Mouse (Mus musculus) small intestine, adult 2 months (tissue): ENCODE data around the gene Olfr165. TPM values are rescaled to one million over a fixed set of nuclear protein-coding genes. Genes with fewer than 3 reads are reported as not detected.
"Not testable (repeated sequence)": the region's sequence is repeated elsewhere in the genome, so short reads cannot be mapped to it uniquely, and the experiment has no call there.

Source experiments
- H3K27ac ChIP-seq: fragments of 200-500 bp; 2 replicates; pipeline ENCODE4 v1.5.1; 2012; ENCODE audit warnings: low read depth, low read length, control low read depth, inconsistent platforms; ENCODE audit not compliant: insufficient read depth
- H3K27me3 ChIP-seq: fragments of 200-500 bp; 2 replicates; pipeline ENCODE4 v1.6.1; 2012; ENCODE audit warnings: mild to moderate bottlenecking, moderate library complexity, low read length, inconsistent platforms; ENCODE audit not compliant: control insufficient read depth, insufficient read depth
- H3K36me3 ChIP-seq: fragments of 200-500 bp; 2 replicates; pipeline ENCODE4 v1.6.1; 2012; ENCODE audit warnings: mild to moderate bottlenecking, low read length, control low read depth, inconsistent platforms; ENCODE audit not compliant: control insufficient read depth, insufficient read depth
- H3K4me1 ChIP-seq: fragments of 200-500 bp; 2 replicates; pipeline ENCODE4 v1.6.1; 2012; ENCODE audit warnings: low read length, inconsistent platforms, mixed read lengths; ENCODE audit not compliant: control insufficient read depth, insufficient read depth, insufficient read length
- H3K4me3 ChIP-seq: fragments of 200-500 bp; 2 replicates; pipeline ENCODE4 v1.5.1; 2012; ENCODE audit warnings: low read depth, mild to moderate bottlenecking, control low read depth, inconsistent platforms, low read length, moderate library complexity
- CTCF ChIP-seq: fragments of 200-500 bp; IDR thresholded peaks from 2 replicates; pipeline ENCODE4 v1.5.1; 2012; ENCODE audit warnings: low read depth, mild to moderate bottlenecking, control low read depth, inconsistent platforms, low read length, moderate library complexity, mixed read lengths; ENCODE audit not compliant: insufficient replicate concordance, insufficient read length; ENCODE audit errors: extremely low read depth
- POLR2A ChIP-seq: fragments of 200-500 bp; IDR thresholded peaks from 2 replicates; pipeline ENCODE4 v1.6.1; 2012; ENCODE audit warnings: low read depth, mild to moderate bottlenecking, control low read depth, inconsistent platforms, low read length, moderate library complexity
- WGBS: fragments of 180-500 bp; shearing (Covaris S2); methylation state at CpG from one replicate; pipeline ENCODE4 v1.1.7; 2018; 5-methylcytosine and 5-hydroxymethylcytosine counted together
- polyA plus RNA-seq: library from polyadenylated mRNA; depleted of rRNA; stranded (reverse); fragments of >200 nt; gene quantifications from 2 replicates; pipeline ENCODE4 v1.2.3, GENCODE M21; 2012; rRNA removed

Olfr165 gene
- polyA plus RNA-seq: 0.90 and 7.1 TPM in 2 replicates

DNA sequence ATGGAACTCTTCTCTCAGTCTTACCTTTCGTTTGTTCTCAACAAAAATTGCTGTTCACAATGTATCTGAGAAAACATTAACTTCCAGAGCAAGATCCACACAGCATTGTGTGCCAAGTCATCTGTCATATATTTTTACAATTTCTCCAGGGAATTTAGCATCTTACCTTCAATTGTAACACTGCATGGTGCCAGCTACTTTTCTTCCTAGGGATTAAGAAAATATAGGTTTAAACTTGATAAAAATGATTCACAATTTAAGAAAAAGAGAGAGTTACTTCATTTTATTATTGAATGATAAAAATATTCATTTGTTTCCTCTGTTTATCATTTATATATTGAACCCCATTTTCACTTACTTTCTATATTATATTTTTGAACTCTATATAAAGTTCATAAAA is at the start of gene Olfr165:
TSS of gene Olfr165 (minus strand) at position 101 of the 400 bp plus-strand sequence.
- WGBS: 29% methylated on average over 1 of the region's 1 CpGs
- Histone ChIP-seq H3K4me1 (no peaks in the 10 kb centered on the region), H3K36me3 (no peaks in the 10 kb centered on the region), H3K27me3 (no peaks in the 10 kb centered on the region), H3K4me3 (no peak within 1 kb of the TSS), H3K27ac (no peak within 1 kb of the TSS)
- TF ChIP-seq CTCF (no peak), POLR2A (no peak)

GRCm38 (mm10) chr16:19464365-19464764 is 41.4 kb upstream of the Olfr165 start:
- Histone ChIP-seq H3K4me1 (peaks cover 2% of the 10 kb centered on the region; the same call in 1 of the 2 replicates), H3K27me3 (no peaks in the 10 kb centered on the region), H3K4me3 (no peak overlapping the region), H3K36me3 (no peaks in the 10 kb centered on the region), H3K27ac (no peak overlapping the region)
- 41% methylated on average over 1 of the region's 1 CpGs for WGBS
- no peak for TF ChIP-seq POLR2A
- TF ChIP-seq CTCF: no peak

DNA sequence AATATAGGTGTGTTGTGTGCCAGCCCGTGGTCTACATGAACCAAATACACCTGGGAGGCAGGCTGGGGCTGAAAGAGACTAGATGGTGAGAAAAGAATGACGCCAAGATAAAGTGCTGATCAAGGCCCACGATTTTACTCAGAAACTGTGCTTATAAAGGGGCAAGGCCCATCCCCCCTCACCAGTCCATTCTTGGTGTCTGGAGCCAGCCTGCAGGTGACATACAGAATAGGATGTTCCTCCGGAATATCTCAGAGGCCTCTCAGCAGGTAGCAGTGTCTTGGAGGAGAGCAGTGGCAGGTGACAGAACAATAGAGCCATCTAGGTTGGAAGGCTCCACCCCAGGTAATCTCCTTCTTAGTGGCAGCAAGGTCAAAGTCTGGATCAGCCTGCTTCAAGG is 35.8 kb upstream of the Olfr165 start:
- not testable (repeated sequence) for H3K27ac ChIP-seq, H3K4me1 ChIP-seq, H3K36me3 ChIP-seq, H3K4me3 ChIP-seq, H3K27me3 ChIP-seq
- 56% methylated on average over 4 of the region's 4 CpGs for WGBS

- no peak for TF ChIP-seq CTCF
- no peak for TF ChIP-seq POLR2A
- H3K27me3 ChIP-seq: no peaks in the 10 kb centered on the region
- no peak overlapping the region for H3K4me3 ChIP-seq
- no peaks in the 10 kb centered on the region for H3K4me1 ChIP-seq
- 58% methylated on average over 3 of the region's 3 CpGs for WGBS
- no peak overlapping the region for H3K27ac ChIP-seq
- H3K36me3 ChIP-seq: no peaks in the 10 kb centered on the region
Measured at GRCm38 (mm10) chr16:19387984-19388383, 35.0 kb downstream of the Olfr165 start.

Other genes starting within 250 kb of the Olfr165 start
- gene Olfr164, start 109.1 kb downstream of the Olfr165 start, polyA plus RNA-seq: not detected in 2 replicates
- not detected in 2 replicates for gene Olfr166, start 60.6 kb upstream of the Olfr165 start, polyA plus RNA-seq
- not detected in 2 replicates for gene Olfr167, start 99.1 kb upstream of the Olfr165 start, polyA plus RNA-seq
- gene Olfr168, start 112.4 kb upstream of the Olfr165 start, polyA plus RNA-seq: not detected in 2 replicates
- gene Olfr169, start 148.7 kb upstream of the Olfr165 start, polyA plus RNA-seq: not detected in 2 replicates
- not detected in 2 replicates for gene Olfr170, start 188.7 kb upstream of the Olfr165 start, polyA plus RNA-seq
- gene Olfr171, start 206.8 kb upstream of the Olfr165 start, polyA plus RNA-seq: not detected in 2 replicates